Mouse (Mus musculus) olfactory bulb, adult 2 months (tissue): ENCODE measurements around the gene Zmiz2. TPM values are rescaled to one million over a fixed set of nuclear protein-coding genes. Genes with fewer than 3 reads are reported as not detected.
A peak's percentile ranks its signal among the peaks of the same experiment; 100 is the strongest.
"Not testable (repeated sequence)": the region's sequence is repeated elsewhere in the genome, so short reads cannot be mapped to it uniquely, and the experiment has no call there.

ENCODE experiments used
- H3K27ac ChIP-seq: fragments of 200-500 bp; 2 replicates; pipeline ENCODE4 v1.5.1; 2012; ENCODE audit warnings: low read depth, low read length; ENCODE audit not compliant: insufficient read depth
- H3K4me1 ChIP-seq: fragments of 200-500 bp; 2 replicates; pipeline ENCODE4 v1.6.1; 2012; ENCODE audit warnings: low read length; ENCODE audit not compliant: control insufficient read depth, insufficient read depth
- H3K4me3 ChIP-seq: fragments of 200-500 bp; 2 replicates; pipeline ENCODE4 v1.5.1; 2012; ENCODE audit warnings: mild to moderate bottlenecking, low read depth, low read length, moderate library complexity; ENCODE audit not compliant: insufficient read depth
- CTCF ChIP-seq: fragments of 200-500 bp; IDR thresholded peaks from 2 replicates; pipeline ENCODE4 v1.5.1; 2012; ENCODE audit warnings: low read depth, mild to moderate bottlenecking, low read length, moderate library complexity; ENCODE audit not compliant: insufficient read depth
- POLR2A ChIP-seq: fragments of 200-500 bp; IDR thresholded peaks from 2 replicates; pipeline ENCODE4 v1.6.1; 2012; ENCODE audit warnings: mild to moderate bottlenecking, low read depth, low read length, moderate library complexity; ENCODE audit not compliant: insufficient read depth
- WGBS: fragments of 180-500 bp; shearing (Covaris S2); methylation state at CpG from one replicate; pipeline ENCODE4 v1.1.7; 2018; 5-methylcytosine and 5-hydroxymethylcytosine counted together
- polyA plus RNA-seq: library from polyadenylated mRNA; stranded (reverse); fragments of >200 nt; gene quantifications from 2 replicates; pipeline ENCODE4 v1.2.4, GENCODE M21; 2012; ENCODE audit warnings: low replicate concordance; ENCODE audit not compliant: missing spikeins, insufficient read depth, insufficient read length

The Zmiz2 gene
- polyA plus RNA-seq, 1 experiment: not detected

DNA sequence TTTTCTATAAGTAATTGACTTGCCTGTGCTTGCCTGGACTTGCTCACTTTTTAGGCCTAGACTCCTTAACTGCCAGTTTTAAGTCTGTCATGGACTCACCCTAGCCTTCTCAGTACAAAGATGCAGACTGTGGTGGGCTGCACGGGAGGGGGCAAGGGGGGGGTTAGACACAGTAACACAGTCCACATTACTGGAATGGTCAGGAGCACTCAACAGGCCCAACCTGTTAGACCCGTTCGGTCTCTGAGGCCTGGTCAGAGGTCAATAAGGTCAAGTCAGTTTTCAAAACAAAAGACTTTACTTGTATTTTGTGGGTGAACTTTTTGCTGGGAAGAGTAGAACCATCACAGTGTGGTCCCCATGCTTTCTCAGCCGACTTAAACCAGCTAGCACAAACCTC, 21.7 kb upstream of the Zmiz2 start:
- 81% methylated on average over 4 of the region's 4 CpGs for WGBS
- H3K27ac ChIP-seq: no peak overlapping the region
- H3K4me1 ChIP-seq: peaks cover 8% of the 10 kb centered on the region
- no peak for TF ChIP-seq CTCF
- TF ChIP-seq POLR2A: no peak
- no peak overlapping the region for H3K4me3 ChIP-seq

DNA sequence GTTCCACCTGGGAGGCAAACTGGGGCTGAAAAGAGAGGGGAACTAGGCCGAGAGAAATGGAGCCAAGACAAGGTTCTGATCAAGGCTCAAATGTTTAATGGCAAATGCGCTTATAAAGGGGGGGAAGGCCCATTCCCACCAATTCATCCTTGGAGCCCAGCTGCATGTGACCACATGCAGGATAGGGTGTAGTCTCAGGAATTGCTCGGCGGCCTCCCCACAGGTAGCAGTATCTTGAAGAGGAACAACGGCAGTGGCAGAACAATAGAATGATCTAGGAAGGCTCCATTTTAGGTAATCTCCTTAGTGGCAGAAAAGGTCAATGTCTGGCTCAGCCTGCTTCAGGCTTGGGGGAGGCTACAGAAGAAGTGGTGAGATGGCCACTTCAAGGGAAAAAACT, 20.9 kb upstream of the Zmiz2 start:
- not testable (repeated sequence) for H3K4me1 ChIP-seq, H3K4me3 ChIP-seq, H3K27ac ChIP-seq
- WGBS: 72% methylated on average over 5 of the region's 5 CpGs

GRCm38 (mm10) chr11:6371376-6372155, 17.3 kb upstream of the Zmiz2 start:
- no peak overlapping the region for H3K4me3 ChIP-seq
- peak overlapping the region; percentile 85 for H3K27ac ChIP-seq
- TF ChIP-seq POLR2A (no peak), CTCF (no peak)
- 59% methylated on average over 11 of the region's 11 CpGs for WGBS
- peaks cover 6% of the 10 kb centered on the region for H3K4me1 ChIP-seq

GRCm38 (mm10) chr11:6372784-6373183, 16.1 kb upstream of the Zmiz2 start:
- WGBS: 79% methylated on average over 9 of the region's 9 CpGs
- peaks cover 6% of the 10 kb centered on the region for H3K4me1 ChIP-seq
- TF ChIP-seq POLR2A (no peak), CTCF (no peak)
- no peak overlapping the region for H3K27ac ChIP-seq
- no peak overlapping the region for H3K4me3 ChIP-seq

- Histone ChIP-seq H3K4me3 (no peak overlapping the region), H3K4me1 (no peaks in the 10 kb centered on the region), H3K27ac (no peak overlapping the region)
- no peak for TF ChIP-seq CTCF
- no peak for TF ChIP-seq POLR2A
- WGBS: 59% methylated on average over 6 of the region's 6 CpGs
These were observed 8.0 kb upstream of the Zmiz2 start for GRCm38 (mm10) chr11:6380916-6381315.

GRCm38 (mm10) chr11:6388126-6388725, 648 bp upstream of the Zmiz2 start:
- 93% methylated on average over 6 of the region's 6 CpGs for WGBS
- peaks cover 20% of the 10 kb centered on the region for H3K4me1 ChIP-seq
- no peak for TF ChIP-seq POLR2A
- TF ChIP-seq CTCF: no peak
- peak overlapping the region; percentile 92 for H3K4me3 ChIP-seq
- H3K27ac ChIP-seq: peak overlapping the region; percentile 92

GRCm38 (mm10) chr11:6389483-6389921, 628 bp downstream of the Zmiz2 start:
- H3K4me1 ChIP-seq: peaks cover 28% of the 10 kb centered on the region
- 1% methylated on average over 43 of the region's 43 CpGs for WGBS
- peak overlapping the region; percentile 39; the same call in 1 of the 2 replicates for H3K27ac ChIP-seq
- H3K4me3 ChIP-seq: peak overlapping the region; percentile 92
- no peak; the same call in 1 of the 2 replicates for TF ChIP-seq POLR2A
- no peak for TF ChIP-seq CTCF

DNA sequence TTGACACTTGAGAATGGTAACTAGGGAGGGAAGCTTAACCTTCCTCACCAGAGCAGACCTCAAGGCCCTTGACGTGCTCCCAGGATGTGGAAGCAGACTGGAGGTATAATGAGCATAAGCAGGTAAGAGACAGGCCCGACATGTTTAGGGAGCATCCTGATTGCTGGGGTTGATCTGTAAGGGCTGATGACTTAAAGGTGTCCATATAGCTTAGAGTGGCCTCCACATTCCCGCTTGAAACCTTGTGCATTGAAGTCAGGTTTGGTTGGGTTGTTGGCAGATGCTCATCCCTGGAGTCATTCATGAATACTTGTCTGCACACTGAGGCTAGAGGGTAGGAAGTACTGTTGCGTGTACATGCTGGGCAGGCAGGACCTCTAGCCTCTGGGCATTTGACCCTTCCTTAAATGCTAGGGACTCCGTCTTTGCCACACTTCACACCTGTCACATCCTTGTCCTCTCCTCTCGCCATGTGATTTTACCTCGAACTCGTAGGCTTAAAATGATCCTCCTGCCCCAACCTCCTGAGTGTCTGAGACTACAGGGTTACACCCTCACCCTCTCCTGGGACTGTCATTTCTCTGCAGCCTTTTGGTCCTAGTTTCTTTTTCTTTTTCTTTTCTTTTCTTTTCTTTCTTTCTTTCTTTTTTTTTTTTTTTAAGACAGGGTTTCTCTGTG, 1.6 kb downstream of the Zmiz2 start:
- Histone ChIP-seq H3K27ac (no peak overlapping the region), H3K4me1 (peaks cover 37% of the 10 kb centered on the region), H3K4me3 (peak overlapping the region; percentile 36)
- TF ChIP-seq POLR2A (no peak), CTCF (no peak)
- 69% methylated on average over 8 of the region's 8 CpGs for WGBS

DNA sequence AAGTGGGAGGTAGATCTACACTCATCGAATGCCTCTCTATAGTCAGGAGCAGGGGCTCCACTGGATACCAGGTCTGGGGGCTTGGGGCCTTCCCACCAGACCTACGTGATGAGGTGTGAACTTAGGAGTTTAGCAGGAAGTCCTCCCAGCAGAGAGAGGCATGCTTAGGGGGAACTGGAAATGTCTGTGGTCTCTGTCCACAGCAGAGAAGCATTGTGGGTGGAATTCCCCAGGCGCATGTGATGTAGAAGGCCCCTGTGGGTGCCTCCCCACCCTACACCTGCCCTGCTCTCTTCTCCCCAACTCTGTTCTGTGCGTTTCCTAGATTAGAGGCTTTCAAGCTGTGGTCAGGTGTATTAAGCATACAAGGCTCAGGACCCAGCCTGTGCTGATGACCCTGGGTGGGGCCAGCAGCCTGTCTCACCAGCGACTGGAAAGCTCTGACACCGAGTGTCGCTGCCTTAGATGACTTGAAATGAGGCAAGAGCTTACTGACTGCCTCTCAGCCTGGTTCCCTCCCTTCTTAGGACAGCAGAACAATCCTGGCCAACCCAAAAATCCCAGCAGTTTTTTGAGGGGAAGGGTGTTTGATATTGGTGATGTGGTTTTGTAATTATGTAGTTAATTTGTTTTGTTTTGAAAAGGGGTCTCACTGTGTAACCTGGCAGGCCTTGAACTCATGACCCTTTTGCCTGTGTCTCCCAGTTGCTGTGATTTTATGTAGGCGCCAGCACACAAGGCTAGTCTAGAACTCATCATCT, 2.8 kb downstream of the Zmiz2 start:
- TF ChIP-seq CTCF: no peak
- 0 out of 2 replicates have a peak, but pooled peaks have one; percentile 27 for TF ChIP-seq POLR2A
- no peak overlapping the region for H3K27ac ChIP-seq
- H3K4me1 ChIP-seq: peaks cover 39% of the 10 kb centered on the region
- WGBS: 85% methylated on average over 8 of the region's 8 CpGs
- no peak overlapping the region for H3K4me3 ChIP-seq
